Mouse (Mus musculus) G1E (cell line): ENCODE measurements around the gene Spryd3.

Experiments used
- CTCF ChIP-seq: IDR thresholded peaks from 2 replicates; pipeline ENCODE4 v1.5.1; 2012; ENCODE audit warnings: low read depth, low read length, inconsistent platforms, mixed read lengths
- POLR2AphosphoS5 ChIP-seq: IDR thresholded peaks from 2 replicates; pipeline ENCODE4 v1.6.1; 2012; ENCODE audit warnings: low read depth, low read length, inconsistent platforms; ENCODE audit not compliant: insufficient replicate concordance
- TAL1 ChIP-seq: conservative IDR thresholded peaks from 2 replicates; pipeline ENCODE4 v1.6.1; 2012; ENCODE audit warnings: low read depth, low read length, inconsistent platforms, mixed read lengths

GRCm38 (mm10) chr15:102099771-102100160 is 36.3 kb downstream of the Spryd3 start:
- TF ChIP-seq CTCF (no peak), TAL1 (no peak), POLR2AphosphoS5 (no peak)
